Mouse (Mus musculus) stomach, embryonic 14.5 days (tissue): ENCODE results near the gene Pkd1l3. TPM values are rescaled to one million over a fixed set of nuclear protein-coding genes. Genes with fewer than 3 reads are reported as not detected.

Experiments used
- ATAC-seq: fragments of 200-750 bp; cut with Nextera tagmentation; 2 replicates; pipeline ENCODE4 v1.8.0; 2017; ENCODE audit warnings: low read depth, moderate TSS enrichment; ENCODE audit not compliant: insufficient number of reproducible peaks, insufficient read depth, low FRiP score
- H3K27ac ChIP-seq: fragments of 300-500 bp; sonication (generic); 2 replicates; pipeline ENCODE4 v1.5.1; 2014; ENCODE audit warnings: mild to moderate bottlenecking, low read length, moderate library complexity, mixed read lengths
- H3K27me3 ChIP-seq: fragments of 300-500 bp; sonication (generic); 2 replicates; pipeline ENCODE4 v1.6.1; 2014; ENCODE audit warnings: low read length, control low read depth, mixed read lengths; ENCODE audit not compliant: control insufficient read depth, insufficient read depth
- H3K36me3 ChIP-seq: fragments of 300-500 bp; sonication (generic); 2 replicates; pipeline ENCODE4 v1.6.1; 2014; ENCODE audit warnings: mild to moderate bottlenecking, control low read depth, low read length, moderate library complexity, mixed read lengths; ENCODE audit not compliant: control insufficient read depth, insufficient read depth
- H3K4me1 ChIP-seq: fragments of 300-500 bp; sonication (generic); 2 replicates; pipeline ENCODE4 v1.6.1; 2014; ENCODE audit warnings: low read length, control low read depth, mixed read lengths; ENCODE audit not compliant: control insufficient read depth, insufficient read depth
- H3K4me2 ChIP-seq: fragments of 300-500 bp; sonication (generic); replicated peaks from 2 replicates; pipeline ENCODE4 v1.6.1; 2014; ENCODE audit warnings: low read depth, low read length, control low read depth
- H3K4me3 ChIP-seq: fragments of 300-500 bp; sonication (generic); 2 replicates; pipeline ENCODE4 v1.5.1; 2014; ENCODE audit warnings: low read depth, low read length, control low read depth
- H3K9ac ChIP-seq: fragments of 300-500 bp; sonication (generic); replicated peaks from 2 replicates; pipeline ENCODE4 v1.6.1; 2014; ENCODE audit warnings: low read depth, mild to moderate bottlenecking, control low read depth, low read length, moderate library complexity, mixed read lengths
- H3K9me3 ChIP-seq: fragments of 300-500 bp; sonication (generic); 2 replicates; pipeline ENCODE4 v1.6.1; 2016; ENCODE audit warnings: low read depth, low read length, control low read depth; ENCODE audit not compliant: control insufficient read depth
- WGBS: fragments of 180-500 bp; shearing (Covaris S2); extraction: QIAGEN DNeasy Blood & Tissue Kit; methylation state at CpG from one replicate; pipeline ENCODE4 v1.1.7; 2014; 5-methylcytosine and 5-hydroxymethylcytosine counted together
- polyA plus RNA-seq: library from polyadenylated mRNA; unstranded; fragments of >200 nt; fragmentation: Nextera tagmentation; extraction: Ambion mirVana; gene quantifications from 2 replicates; pipeline ENCODE4 v1.2.1, GENCODE M21; 2014

Pkd1l3 gene
- polyA plus RNA-seq, 1 experiment from 2014 or later: not detected

- H3K9me3 ChIP-seq: 0 out of 2 replicates have a peak, but pooled peaks cover 2% of the 10 kb centered on the region
- H3K9ac ChIP-seq: no peak overlapping the region
- H3K4me2 ChIP-seq: no peak overlapping the region
- H3K4me1 ChIP-seq: no peaks in the 10 kb centered on the region
- H3K4me3 ChIP-seq: no peak overlapping the region
- no peaks in the 10 kb centered on the region for H3K36me3 ChIP-seq
- ATAC-seq: no peak
- no peaks in the 10 kb centered on the region for H3K27me3 ChIP-seq
- H3K27ac ChIP-seq: no peak overlapping the region
Measured at GRCm38 (mm10) chr8:109585652-109586051, 28.7 kb upstream of the Pkd1l3 start.

GRCm38 (mm10) chr8:109586972-109587504, 27.3 kb upstream of the Pkd1l3 start:
- peak; percentile 71 for ATAC-seq
- Histone ChIP-seq H3K9me3 (0 out of 2 replicates have a peak, but pooled peaks cover 2% of the 10 kb centered on the region), H3K4me3 (no peak overlapping the region), H3K4me2 (no peak overlapping the region), H3K4me1 (no peaks in the 10 kb centered on the region), H3K27ac (no peak overlapping the region), H3K27me3 (no peaks in the 10 kb centered on the region), H3K36me3 (no peaks in the 10 kb centered on the region; the same call in 1 of the 2 replicates), H3K9ac (no peak overlapping the region)
- 40% methylated on average over 7 of the region's 7 CpGs for WGBS

GRCm38 (mm10) chr8:109590901-109591300, 23.4 kb upstream of the Pkd1l3 start:
- Histone ChIP-seq H3K4me2 (no peak overlapping the region), H3K4me3 (no peak overlapping the region), H3K4me1 (no peaks in the 10 kb centered on the region), H3K36me3 (peaks cover 7% of the 10 kb centered on the region; the same call in 1 of the 2 replicates), H3K27me3 (no peaks in the 10 kb centered on the region), H3K9me3 (no peaks in the 10 kb centered on the region), H3K27ac (no peak overlapping the region), H3K9ac (no peak overlapping the region)
- ATAC-seq: no peak
- 85% methylated on average over 9 of the region's 9 CpGs for WGBS

GRCm38 (mm10) chr8:109591367-109591766, 22.9 kb upstream of the Pkd1l3 start:
- Histone ChIP-seq H3K4me2 (no peak overlapping the region), H3K36me3 (peaks cover 7% of the 10 kb centered on the region; the same call in 1 of the 2 replicates), H3K9ac (no peak overlapping the region), H3K27ac (no peak overlapping the region), H3K27me3 (no peaks in the 10 kb centered on the region), H3K4me1 (no peaks in the 10 kb centered on the region), H3K4me3 (no peak overlapping the region), H3K9me3 (no peaks in the 10 kb centered on the region)
- WGBS: 88% methylated on average over 3 of the region's 3 CpGs
- ATAC-seq: no peak

- no peak overlapping the region for H3K9ac ChIP-seq
- WGBS: 84% methylated on average over 5 of the region's 5 CpGs
Measured at GRCm38 (mm10) chr8:109592164-109592563, 22.2 kb upstream of the Pkd1l3 start.

GRCm38 (mm10) chr8:109593117-109593788, 21.1 kb upstream of the Pkd1l3 start:
- H3K4me1 ChIP-seq: no peaks in the 10 kb centered on the region
- H3K27me3 ChIP-seq: no peaks in the 10 kb centered on the region
- 65% methylated on average over 6 of the region's 6 CpGs for WGBS
- H3K4me3 ChIP-seq: no peak overlapping the region
- peaks cover 7% of the 10 kb centered on the region; the same call in 1 of the 2 replicates for H3K36me3 ChIP-seq
- ATAC-seq: no peak
- no peak overlapping the region for H3K4me2 ChIP-seq
- no peak overlapping the region for H3K27ac ChIP-seq
- no peaks in the 10 kb centered on the region for H3K9me3 ChIP-seq
- H3K9ac ChIP-seq: no peak overlapping the region

More at GRCm38 (mm10) chr8:109592164-109592563, 22.2 kb upstream of the Pkd1l3 start:
- Histone ChIP-seq H3K9me3 (no peaks in the 10 kb centered on the region), H3K4me1 (no peaks in the 10 kb centered on the region), H3K4me2 (no peak overlapping the region), H3K36me3 (peaks cover 7% of the 10 kb centered on the region; the same call in 1 of the 2 replicates), H3K27ac (no peak overlapping the region), H3K4me3 (no peak overlapping the region), H3K27me3 (no peaks in the 10 kb centered on the region)
- ATAC-seq: no peak

GRCm38 (mm10) chr8:109595854-109596253, 18.5 kb upstream of the Pkd1l3 start:
- Histone ChIP-seq H3K4me1 (no peaks in the 10 kb centered on the region), H3K9me3 (no peaks in the 10 kb centered on the region), H3K9ac (no peak overlapping the region), H3K4me3 (no peak overlapping the region), H3K4me2 (no peak overlapping the region), H3K27me3 (no peaks in the 10 kb centered on the region), H3K36me3 (peaks cover 7% of the 10 kb centered on the region; the same call in 1 of the 2 replicates), H3K27ac (no peak overlapping the region)
- WGBS: 46% methylated on average over 8 of the region's 8 CpGs
- ATAC-seq: peak; percentile 58; the same call in 1 of the 2 replicates

- Histone ChIP-seq H3K4me3 (no peak overlapping the region), H3K27ac (no peak overlapping the region), H3K9ac (no peak overlapping the region), H3K36me3 (peaks cover 8% of the 10 kb centered on the region; the same call in 1 of the 2 replicates), H3K4me1 (peaks cover 5% of the 10 kb centered on the region; the same call in 1 of the 2 replicates), H3K9me3 (no peaks in the 10 kb centered on the region), H3K27me3 (no peaks in the 10 kb centered on the region), H3K4me2 (no peak overlapping the region)
- 79% methylated on average over 2 of the region's 2 CpGs for WGBS
- no peak for ATAC-seq
Measured at GRCm38 (mm10) chr8:109606725-109607124, 7.6 kb upstream of the Pkd1l3 start.
